Mouse (Mus musculus): ENCODE measurements around the gene Pcdh19. TPM values are rescaled to one million over a fixed set of nuclear protein-coding genes. Genes with fewer than 3 reads are reported as not detected.
A peak's percentile ranks its signal among the peaks of the same experiment; 100 is the strongest.
"Not testable (repeated sequence)": the region's sequence is repeated elsewhere in the genome, so short reads cannot be mapped to it uniquely, and the experiment has no call there.

Pcdh19 gene
- total RNA-seq (2015) (not detected in 2 replicates), total RNA-seq (2017) (not detected in 2 replicates)

DNA sequence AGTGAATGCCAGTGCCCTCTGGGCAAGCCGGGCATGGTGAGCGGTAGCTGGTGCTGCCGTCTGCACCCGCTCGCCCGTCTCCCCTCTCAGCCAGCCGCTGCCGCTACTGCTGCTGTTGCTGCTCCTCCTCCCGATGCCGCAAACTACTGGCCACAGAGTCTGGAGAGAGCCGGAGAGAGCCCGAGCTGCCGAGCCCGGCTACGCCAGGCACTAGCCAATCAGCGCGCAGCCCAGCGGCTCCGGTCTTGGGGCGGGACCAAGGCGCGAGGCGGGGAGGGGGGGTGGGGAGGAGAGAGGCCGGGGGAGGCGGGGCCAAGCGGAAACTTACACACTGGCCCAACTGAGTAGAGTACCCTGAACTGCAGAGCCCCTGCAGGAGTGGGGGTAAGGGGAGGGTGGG, at the start of gene Pcdh19:
Pcdh19 (minus strand) TSS at position 148 of the 400 bp plus-strand sequence.
- peak; percentile 73 for ATAC-seq (replicated peaks; ENCODE audit: poor library complexity)

DNA sequence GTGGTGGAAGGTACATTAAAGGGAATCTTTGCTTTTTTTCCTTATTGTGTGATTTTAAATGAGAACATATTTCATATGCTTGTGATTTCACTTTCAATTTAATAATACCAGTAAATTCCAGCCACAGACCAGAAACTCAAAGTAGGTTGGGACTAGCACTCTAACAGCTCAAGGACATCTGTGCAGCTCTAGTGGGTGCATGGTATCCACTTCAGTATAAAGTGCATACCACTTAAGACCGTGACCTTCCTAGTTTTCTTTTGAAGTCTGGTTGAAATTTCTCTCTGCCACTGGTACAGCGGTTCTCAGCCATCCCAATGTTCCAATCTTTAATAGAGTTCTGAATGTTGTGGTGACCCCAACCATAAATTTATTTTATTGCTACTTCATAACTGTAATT, 47.1 kb upstream of the Pcdh19 start:
- no peak for ATAC-seq (replicated peaks; ENCODE audit: poor library complexity)

DNA sequence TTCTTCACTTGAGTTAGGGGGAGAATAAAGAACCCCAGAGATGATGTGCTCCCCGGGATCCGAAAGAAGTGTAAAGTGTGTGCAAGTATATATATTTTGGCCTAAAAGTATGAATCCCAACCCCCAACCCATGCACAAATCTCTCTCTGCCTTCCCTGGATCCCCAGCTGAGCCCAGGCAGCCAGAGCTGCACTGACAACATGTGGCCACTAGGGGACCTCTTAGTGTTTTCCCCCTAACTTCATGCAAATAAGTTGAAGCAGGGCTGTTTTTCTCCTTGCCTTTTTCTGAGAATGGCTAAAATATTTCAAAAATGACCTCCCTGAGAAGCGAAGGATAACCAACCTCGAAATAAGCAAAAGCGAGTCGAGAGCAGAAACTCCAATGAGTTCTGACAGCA, 46.2 kb upstream of the Pcdh19 start:
- ATAC-seq (replicated peaks; ENCODE audit: poor library complexity) = peak; percentile 65

DNA sequence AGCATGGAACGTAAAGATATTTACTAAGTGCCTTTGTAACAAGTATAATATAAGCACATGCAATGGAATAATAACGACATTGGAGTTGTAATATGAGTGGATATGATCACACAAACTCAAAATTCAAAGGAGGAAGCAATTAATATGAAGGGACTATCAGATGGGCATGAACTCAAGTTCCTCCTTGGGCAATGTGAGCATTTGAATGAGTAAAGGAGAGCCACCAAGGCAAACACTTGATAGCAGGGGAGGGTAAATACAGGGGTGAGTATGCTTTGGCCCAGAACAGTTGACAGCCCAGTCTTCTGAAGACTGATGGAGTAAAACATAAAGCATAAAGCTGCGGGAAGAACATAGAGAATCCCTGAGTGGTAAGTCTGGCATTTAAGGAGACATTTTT, 32.7 kb upstream of the Pcdh19 start:
- no peak for ATAC-seq (replicated peaks; ENCODE audit: poor library complexity)

DNA sequence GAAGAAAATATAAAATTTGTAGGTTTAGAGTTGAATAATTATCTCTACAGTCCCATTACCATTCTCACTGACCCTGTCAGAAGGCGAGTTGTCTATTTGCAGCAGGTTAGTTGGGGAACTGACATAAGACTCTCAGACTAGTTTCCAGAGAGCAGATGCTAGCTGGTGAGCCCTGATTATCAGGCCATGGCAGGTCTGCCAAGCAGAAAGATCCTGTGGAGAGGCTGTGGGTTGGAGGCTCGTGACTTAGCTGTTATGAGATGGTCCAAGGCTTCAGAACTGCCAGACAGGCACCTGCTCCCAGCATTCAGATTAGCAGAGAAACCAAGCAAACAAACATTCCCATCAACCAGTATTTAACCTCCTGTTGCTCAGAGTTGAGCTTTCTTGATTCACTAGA, 21.8 kb upstream of the Pcdh19 start:
- no peak for ATAC-seq (replicated peaks; ENCODE audit: poor library complexity)

DNA sequence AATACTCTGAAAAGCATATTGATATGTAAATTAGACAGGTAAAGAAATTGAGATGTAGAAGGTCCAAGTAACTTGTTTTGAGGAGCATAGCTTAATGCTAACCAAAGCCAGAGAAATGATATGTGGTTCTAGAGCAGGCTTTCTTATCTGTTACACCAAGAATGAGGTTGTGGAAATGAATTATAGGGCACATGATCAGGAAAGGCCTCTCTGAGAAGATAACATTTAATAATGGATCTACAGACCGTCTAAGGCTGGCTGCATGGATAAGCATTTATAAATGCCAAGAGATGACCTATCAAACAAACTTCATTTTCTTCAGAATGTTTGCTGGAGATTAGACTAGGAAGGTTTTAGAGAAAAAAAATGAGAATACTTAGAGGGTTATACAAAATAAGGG, 14.1 kb upstream of the Pcdh19 start:
- no peak for ATAC-seq (replicated peaks; ENCODE audit: poor library complexity)

DNA sequence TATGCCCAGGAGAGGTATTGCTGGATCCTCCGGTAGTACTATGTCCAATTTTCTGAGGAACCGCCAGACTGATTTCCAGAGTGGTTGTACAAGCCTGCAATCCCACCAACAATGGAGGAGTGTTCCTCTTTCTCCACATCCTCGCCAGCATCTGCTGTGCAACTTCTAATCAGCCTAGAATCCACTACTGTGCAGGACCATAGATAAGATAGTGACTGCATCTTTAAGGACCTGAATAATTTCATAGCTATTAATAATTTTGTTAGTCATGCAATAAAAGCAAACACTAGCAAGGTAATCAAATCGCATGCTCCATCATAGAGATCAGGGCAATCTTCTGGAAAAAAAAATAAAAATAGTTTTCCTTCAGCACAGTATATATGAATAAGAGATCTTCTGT, 9.1 kb upstream of the Pcdh19 start:
- ATAC-seq (replicated peaks; ENCODE audit: poor library complexity) = not testable (repeated sequence)

DNA sequence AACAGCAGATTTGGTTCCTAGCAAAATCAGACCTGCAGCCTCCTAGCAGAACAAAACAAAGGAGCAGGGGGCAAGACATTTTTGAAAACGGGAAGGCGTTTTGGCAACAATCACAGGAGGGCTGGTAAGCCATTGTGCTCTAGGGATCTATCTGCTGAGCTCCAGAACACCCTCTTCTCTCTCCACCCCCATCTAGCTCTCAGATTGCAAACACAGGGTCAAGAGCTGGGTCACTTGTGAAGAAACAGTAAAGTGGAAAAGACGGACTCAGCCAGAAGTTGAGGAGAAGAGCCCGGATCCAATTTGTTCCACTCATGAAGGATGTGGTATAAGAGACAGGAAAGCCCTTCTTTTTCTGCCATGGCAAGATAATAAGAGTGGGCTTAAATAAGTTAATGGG, 7.7 kb upstream of the Pcdh19 start:
- ATAC-seq (replicated peaks; ENCODE audit: poor library complexity) = no peak

DNA sequence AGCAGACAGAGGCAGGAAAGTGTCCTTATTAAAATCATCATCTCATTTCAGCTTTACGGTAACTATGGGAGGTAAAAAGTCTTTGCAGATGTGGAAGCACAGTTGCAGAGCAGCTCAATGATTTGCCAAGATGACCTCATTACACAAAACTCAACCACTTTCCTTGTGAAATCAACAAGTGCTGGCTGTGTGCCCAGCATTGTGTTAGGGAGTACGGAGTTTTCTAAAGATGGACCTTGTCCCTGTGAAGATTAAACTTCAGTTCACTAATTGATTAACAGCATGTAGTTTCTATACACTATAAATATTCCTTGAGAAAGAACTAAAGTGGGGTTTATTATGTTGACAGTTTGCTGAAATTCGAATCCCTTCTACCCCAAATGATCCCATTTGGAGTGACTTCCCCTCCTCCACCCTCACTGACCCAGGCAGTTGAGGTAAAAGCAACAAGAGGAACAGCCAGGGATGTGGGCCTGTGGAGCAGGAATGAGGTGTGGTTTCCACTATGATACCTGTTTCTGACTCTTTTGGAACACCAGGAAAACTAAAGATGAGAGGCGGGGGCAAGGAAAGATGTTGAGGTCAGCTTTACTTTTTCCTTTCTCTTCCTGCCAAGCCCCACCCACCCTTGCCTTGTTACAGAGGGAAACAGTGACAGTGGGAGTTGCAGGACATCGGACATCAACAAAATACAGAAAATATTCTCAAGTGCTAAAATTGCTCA, 4.4 kb upstream of the Pcdh19 start:
- ATAC-seq (replicated peaks; ENCODE audit: poor library complexity) = no peak

DNA sequence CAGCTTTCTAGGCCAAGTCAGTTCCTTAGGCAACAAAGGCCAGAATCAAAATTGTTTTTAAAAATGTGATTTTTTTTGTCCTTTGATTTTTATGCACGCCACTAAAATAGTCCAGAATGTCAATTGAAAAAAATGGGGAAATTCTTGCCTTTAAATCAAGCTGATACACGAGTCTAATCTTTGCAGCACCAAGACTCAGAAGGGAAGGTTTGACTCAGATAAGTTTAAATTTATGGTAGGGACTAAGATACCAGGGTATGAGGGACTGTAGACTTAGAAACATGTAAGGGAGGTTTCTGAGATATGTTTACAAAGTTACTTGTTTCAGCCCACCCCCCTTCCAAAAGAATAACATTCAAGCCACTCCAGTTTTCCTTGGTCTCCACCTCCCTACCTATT, 3.6 kb upstream of the Pcdh19 start:
- ATAC-seq (replicated peaks; ENCODE audit: poor library complexity) = no peak

DNA sequence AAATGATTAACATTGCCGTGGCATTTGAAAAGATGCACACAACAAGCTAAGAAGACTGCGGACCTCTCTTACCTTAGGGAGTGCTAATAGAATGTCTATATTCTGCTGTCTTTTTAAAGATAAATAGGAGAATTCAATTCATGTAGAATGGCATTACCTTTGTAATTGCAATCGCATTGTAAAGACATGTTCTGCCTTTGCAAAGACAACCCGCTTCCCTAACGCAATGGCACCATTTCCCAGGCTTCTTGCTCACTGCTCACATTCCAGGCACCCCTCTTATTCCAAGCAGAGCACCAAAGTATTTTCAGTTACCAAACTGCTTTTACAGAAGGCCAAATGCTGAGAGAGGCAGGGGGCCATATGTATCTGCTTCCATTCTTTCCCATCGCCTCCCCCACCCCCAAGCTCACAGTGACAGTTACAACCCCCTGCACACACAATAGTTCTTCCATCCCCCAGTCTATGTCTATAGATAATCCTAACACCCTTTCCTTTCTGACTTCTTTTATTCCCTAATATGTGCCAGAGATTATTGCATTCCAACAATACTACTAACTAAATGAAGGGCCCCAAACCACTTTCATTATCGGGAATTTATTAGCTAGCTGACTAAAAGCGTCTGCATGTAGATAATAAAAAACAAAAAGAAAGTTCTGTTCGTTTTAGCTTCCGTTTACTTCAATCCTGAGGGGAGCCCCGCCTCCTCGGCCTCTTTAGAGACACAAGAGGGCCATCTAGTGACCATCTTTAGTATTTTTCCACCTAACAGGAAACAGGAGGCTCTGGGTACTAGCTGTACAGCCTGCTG, 3.0 kb upstream of the Pcdh19 start:
- ATAC-seq (replicated peaks; ENCODE audit: poor library complexity) = peak; percentile 87

DNA sequence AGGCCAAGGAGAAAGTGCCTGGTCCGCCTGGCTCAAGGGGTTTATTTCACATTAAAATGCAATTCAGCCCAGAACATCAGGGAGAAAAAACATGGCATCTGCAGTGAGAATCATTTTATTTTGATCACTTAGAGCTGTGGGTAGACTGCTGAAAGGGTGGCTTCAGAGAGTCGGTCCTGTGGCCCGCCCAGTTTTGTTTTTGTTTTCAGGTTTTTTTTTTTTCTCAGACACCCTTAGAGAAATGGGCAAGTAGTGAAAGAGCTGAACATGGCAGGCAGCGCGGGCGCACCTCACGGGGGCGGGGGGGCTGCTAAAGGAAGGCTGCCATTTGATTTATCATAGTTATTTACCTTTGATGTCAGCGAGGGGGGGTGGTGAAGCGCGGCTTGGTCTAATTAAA, 2.0 kb upstream of the Pcdh19 start:
- no peak for ATAC-seq (replicated peaks; ENCODE audit: poor library complexity)

DNA sequence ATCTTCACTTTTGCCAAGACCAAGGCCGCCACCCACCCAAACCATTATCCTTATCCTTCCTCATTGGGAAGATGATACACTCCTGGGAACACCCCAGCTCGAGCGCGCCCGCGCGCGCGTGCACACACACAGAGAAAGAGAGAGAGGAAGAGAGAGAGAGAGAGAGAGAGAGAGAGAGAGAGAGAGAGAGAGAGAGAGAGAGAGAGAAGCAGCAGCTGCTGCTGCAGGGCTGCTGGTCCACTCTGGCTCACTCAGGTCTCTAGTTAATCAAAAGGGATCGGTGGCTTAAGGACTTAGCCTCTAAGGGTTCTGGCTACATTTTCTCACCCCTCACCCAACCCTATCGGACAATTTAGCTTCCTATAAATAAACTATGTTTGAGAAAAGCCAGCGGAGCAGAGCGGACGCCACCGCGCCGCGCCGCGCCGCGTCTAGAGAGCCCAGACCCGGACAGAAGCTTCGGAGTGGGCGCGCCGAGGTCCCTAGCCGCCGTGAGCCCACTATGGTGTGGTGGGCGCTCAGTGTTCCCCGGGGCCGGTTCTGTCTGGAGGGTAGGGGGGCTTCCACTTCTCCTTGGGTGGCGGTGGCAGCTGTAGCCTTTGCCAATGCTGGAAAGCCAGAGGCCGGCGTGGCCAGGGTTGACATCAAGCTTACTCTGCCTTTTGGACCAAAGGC, 926 bp upstream of the Pcdh19 start:
- ATAC-seq (replicated peaks; ENCODE audit: poor library complexity) = no peak

DNA sequence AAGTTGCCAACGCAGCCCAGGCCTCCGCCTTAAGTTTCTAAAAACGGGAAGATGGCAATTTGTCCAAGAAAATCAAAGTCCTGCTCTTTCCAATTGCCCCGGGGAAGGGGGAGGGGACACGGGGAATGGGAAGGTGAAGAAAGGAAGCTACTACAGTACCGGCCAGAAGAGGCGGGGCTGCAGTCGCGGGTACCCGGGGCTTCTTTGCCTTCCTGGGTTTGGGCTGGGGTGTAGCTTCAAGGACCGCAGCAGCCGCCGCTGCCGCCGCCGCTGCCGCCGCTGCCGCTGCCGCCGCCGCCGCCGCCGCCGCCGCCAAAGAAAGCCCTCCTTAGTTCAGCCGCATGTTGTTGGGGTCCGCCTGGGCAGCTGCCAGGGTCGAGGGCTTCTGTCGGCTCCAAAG, 631 bp downstream of the Pcdh19 start:
- no peak for ATAC-seq (replicated peaks; ENCODE audit: poor library complexity)

DNA sequence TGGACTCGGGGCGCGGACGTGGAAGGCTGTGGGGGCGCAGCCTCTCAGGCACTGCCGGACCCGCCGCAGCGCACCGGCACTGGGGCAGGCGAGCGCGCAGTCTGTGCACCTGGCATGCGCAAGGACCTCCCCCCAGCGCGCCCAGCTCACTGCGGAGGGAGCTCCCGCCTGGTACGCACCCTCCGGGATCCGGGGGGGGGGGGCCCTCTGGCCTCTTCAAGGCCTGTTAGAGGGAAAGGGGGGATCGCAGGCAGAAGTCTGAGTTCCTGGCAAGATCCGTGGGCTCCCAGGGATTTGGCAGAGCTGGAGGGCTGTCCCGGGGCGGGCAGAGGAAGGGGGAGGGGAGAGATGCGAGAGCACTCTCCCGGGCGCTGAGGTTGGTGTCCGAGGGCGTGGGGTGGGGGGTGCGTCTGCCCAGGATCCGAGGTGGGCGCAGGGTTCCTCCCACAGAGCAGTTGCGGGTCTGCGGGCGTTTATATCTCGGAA, 1.1 kb downstream of the Pcdh19 start:
- no peak for ATAC-seq (replicated peaks; ENCODE audit: poor library complexity)

DNA sequence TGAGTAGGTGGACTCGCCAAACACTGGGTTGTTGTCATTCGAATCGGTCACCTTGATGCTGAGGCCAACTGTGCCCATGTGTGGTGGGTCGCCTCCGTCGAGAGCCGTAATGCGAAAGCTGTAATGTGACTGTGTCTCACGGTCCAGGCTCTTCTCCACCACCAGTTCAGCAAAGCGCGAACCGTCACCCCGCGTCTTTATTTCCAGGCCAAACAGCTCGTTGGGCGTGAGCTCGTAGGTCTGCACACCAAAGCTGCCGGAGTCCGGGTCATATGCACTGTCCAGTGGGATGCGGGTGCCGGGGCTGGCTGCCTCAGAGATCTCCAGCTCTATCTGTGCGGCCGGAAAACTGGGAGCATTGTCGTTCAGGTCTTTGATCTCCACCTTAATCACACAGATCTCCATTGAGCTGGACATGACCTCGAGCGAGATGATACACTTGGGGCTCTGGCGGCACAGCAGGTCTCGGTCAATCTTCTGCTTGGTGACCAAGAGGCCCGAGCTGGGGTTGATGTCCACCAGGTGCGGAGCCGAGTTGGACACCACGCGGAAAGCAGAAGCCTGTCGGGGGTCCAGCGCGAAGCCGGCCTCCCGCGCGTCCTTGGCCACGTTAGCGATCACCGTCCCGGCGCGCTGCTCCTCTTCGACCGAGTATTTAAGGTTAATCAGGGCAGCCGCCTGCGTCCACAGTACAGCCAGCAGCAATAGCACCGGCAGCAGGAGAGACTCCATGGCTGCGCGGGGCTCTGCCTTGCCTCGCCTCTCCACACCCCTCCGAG, 2.1 kb downstream of the Pcdh19 start:
- no peak for ATAC-seq (replicated peaks; ENCODE audit: poor library complexity)

DNA sequence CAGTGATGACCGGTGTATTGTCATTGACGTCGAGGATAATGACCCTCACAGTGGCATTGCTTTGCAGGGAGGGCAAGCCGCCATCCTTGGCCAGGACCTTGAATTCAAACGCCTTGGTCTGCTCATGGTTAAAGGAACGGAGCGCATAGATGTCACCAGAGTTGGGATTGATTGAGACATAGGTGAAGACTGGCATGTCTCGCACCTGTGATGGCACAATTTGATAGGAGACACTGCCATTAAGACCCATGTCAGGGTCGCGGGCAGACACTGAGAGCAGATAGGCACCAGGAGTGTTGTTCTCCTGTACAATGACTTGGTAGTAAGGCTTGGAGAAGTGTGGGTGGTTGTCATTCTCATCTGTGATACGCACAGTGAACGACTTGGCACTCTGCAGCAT, 3.2 kb downstream of the Pcdh19 start:
- no peak for ATAC-seq (replicated peaks; ENCODE audit: poor library complexity)

DNA sequence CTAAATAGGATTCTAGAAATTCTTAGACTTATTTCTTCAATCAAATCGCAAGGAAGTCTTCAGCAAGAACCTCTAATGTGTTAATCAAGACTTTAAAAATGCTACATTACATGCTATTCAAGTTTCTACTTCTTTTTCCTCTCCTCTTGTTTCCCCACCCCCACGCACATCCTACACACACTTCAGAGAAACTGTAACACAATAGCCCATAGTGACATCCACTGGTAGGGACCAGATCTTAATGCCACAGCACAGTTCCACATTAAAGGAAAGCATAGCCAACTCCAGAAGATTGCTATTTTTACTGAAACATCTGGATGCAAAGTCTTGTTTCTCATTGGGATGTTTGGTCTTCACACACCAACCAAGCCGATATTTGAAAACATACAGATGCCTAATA, 4.8 kb downstream of the Pcdh19 start:
- no peak for ATAC-seq (replicated peaks; ENCODE audit: poor library complexity)

DNA sequence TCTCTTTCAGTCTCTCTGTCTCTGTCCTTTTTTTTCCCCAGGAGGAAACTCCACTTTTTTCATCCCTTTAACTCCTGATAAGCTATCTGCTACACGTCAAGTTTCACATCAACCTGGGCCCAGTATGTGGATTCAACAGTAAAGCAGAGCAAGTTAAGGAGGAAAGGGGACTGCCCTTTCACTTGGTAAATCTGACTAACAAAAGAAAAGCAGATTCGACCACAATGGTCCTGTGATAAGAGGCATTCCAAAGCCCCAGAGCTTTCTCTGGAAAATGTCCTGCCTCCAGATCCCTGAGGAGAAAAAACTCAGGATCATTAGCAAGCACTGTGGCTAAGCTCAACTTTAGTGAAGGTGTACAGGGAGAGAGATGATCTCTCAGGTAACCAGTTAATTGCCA, 13.7 kb downstream of the Pcdh19 start:
- no peak for ATAC-seq (replicated peaks; ENCODE audit: poor library complexity)

DNA sequence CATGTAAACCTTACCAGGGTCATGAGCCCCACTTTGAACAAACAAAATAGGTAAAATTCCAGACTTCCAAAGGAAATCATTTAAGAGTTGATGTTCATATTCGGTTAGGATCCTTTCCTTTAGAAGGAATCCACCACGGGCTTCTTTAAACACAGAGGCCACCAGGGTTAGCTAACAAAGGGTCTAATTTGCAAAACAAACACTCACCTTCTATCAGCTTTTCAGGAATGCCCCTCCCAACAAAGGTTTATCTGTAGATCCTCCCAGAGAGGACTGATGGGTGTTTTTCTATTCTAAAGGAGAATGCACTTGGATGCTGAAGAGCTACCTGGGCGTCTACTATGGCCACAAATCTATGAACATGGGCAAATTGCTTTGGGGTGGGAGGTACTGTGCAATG, 15.0 kb downstream of the Pcdh19 start:
- ATAC-seq (replicated peaks; ENCODE audit: poor library complexity) = no peak

DNA sequence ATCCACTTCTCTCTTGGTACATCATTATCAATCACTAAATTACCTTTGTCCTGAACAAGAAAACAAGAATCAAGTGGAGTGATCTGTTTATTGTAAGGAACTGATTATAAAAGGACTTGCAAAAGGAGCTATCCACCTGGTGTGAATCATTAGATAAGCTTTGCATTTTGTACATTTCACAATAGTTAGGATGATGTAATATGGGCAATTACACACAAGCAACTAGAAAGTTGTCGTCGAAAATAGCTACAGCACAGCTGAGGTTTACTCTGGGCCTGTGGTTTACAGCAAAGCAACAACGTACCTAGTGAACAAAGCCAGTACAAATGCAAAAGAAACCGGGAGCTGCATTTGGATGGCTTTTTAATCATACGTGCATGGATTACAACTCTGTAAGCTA, 28.7 kb downstream of the Pcdh19 start:
- ATAC-seq (replicated peaks; ENCODE audit: poor library complexity) = no peak
